Mouse (Mus musculus) MEL (cell line): ENCODE results near the gene Prss22. TPM values are rescaled to one million over a fixed set of nuclear protein-coding genes. Genes with fewer than 3 reads are reported as not detected.

Experiments used
- DNase-seq: peaks from one replicate; pipeline ENCODE4 v3.0.0; 2011; ENCODE audit warnings: low read depth, low spot score
- H3K27ac ChIP-seq: 2 replicates; pipeline ENCODE4 v1.5.1; 2012; ENCODE audit warnings: low read depth, mild to moderate bottlenecking, control low read depth, low read length, moderate library complexity; ENCODE audit not compliant: control insufficient read depth
- H3K27me3 ChIP-seq, 2 experiments: fragments of 150-350 bp in 1 of 2; sonication (generic) in 1 of 2; 2 replicates each; pipeline ENCODE4 v1.6.1; 2012; ENCODE audit warnings: low read length in 2 of 2, mild to moderate bottlenecking in 2 of 2, improper control_type of control experiment in 1 of 2, moderate library complexity in 1 of 2; ENCODE audit not compliant: insufficient read depth in 2 of 2, control insufficient read depth in 1 of 2
- H3K36me3 ChIP-seq, 2 experiments: 2 replicates each; pipeline ENCODE4 v1.6.1; 2012 to 2014; ENCODE audit warnings: low read length in 2 of 2, improper control_type of control experiment in 1 of 2, inconsistent platforms in 1 of 2, mild to moderate bottlenecking in 1 of 2; ENCODE audit not compliant: insufficient read depth in 2 of 2, control insufficient read depth in 1 of 2
- H3K4me1 ChIP-seq, 2 experiments: fragments of 150-350 bp in 1 of 2; sonication (generic) in 1 of 2; 2 replicates each; pipeline ENCODE4 v1.6.1; 2012; ENCODE audit warnings: low read length in 2 of 2, improper control_type of control experiment in 1 of 2, mild to moderate bottlenecking in 1 of 2; ENCODE audit not compliant: insufficient read depth in 2 of 2, control insufficient read depth in 1 of 2
- H3K4me3 ChIP-seq, 2 experiments: fragments of 150-350 bp in 1 of 2; sonication (generic) in 1 of 2; 2 replicates each; pipeline ENCODE4 v1.5.1; 2012; ENCODE audit warnings: low read depth in 2 of 2, low read length in 2 of 2, mild to moderate bottlenecking in 2 of 2, moderate library complexity in 2 of 2, control low read depth in 1 of 2, improper control_type of control experiment in 1 of 2; ENCODE audit not compliant: control insufficient read depth in 1 of 2, insufficient read depth in 1 of 2
- H3K79me2 ChIP-seq: 2 replicates; pipeline ENCODE4 v1.6.1; 2012; ENCODE audit warnings: mild to moderate bottlenecking, low read length, moderate library complexity; ENCODE audit not compliant: control insufficient read depth, poor library complexity, insufficient read depth
- H3K9ac ChIP-seq: 2 replicates; pipeline ENCODE4 v1.6.1; 2012; ENCODE audit warnings: low read depth, mild to moderate bottlenecking, control low read depth, low read length, moderate library complexity; ENCODE audit not compliant: control insufficient read depth, poor library complexity, severe bottlenecking
- H3K9me3 ChIP-seq: fragments of 150-350 bp; sonication (generic); replicated peaks from 2 replicates; pipeline ENCODE4 v1.6.1; 2012; ENCODE audit warnings: mild to moderate bottlenecking, low read length, improper control_type of control experiment, moderate library complexity; ENCODE audit not compliant: insufficient read depth
- CHD1 ChIP-seq: IDR thresholded peaks from 2 replicates; pipeline ENCODE4 v1.6.1; 2012; ENCODE audit warnings: low read depth, mild to moderate bottlenecking, inconsistent platforms, low read length, improper control_type of control experiment
- E2F4 ChIP-seq: IDR thresholded peaks from 2 replicates; pipeline ENCODE4 v1.6.1; 2011; ENCODE audit warnings: low read depth, low read length, improper control_type of control experiment, borderline replicate concordance
- ELF1 ChIP-seq: IDR thresholded peaks from 2 replicates; pipeline ENCODE4 v1.6.1; 2014; ENCODE audit warnings: low read depth, mild to moderate bottlenecking, inconsistent platforms, low read length, improper control_type of control experiment, moderate library complexity
- GATA1 ChIP-seq: IDR thresholded peaks from 2 replicates; pipeline ENCODE4 v1.6.1; 2011; ENCODE audit warnings: low read depth, low read length, improper control_type of control experiment
- HCFC1 ChIP-seq: IDR thresholded peaks from 2 replicates; pipeline ENCODE4 v1.6.1; 2012; ENCODE audit warnings: low read depth, mild to moderate bottlenecking, inconsistent platforms, low read length, improper control_type of control experiment, moderate library complexity
- KAT2A ChIP-seq: conservative IDR thresholded peaks from 2 replicates; pipeline ENCODE4 v1.6.1; 2012; ENCODE audit warnings: low read depth, low read length, improper control_type of control experiment, inconsistent platforms
- MAFK ChIP-seq: IDR thresholded peaks from 2 replicates; pipeline ENCODE4 v1.6.1; 2011; ENCODE audit warnings: low read depth, mild to moderate bottlenecking, low read length, improper control_type of control experiment, borderline replicate concordance
- MAZ ChIP-seq: IDR thresholded peaks from 2 replicates; pipeline ENCODE4 v1.6.1; 2012; ENCODE audit warnings: low read depth, mild to moderate bottlenecking, inconsistent platforms, low read length, improper control_type of control experiment
- MXI1 ChIP-seq: IDR thresholded peaks from 2 replicates; pipeline ENCODE4 v1.6.1; 2011; ENCODE audit warnings: mild to moderate bottlenecking, low read depth, low read length, improper control_type of control experiment
- POLR2AphosphoS2 ChIP-seq: IDR thresholded peaks from 2 replicates; pipeline ENCODE4 v1.6.1; 2011; ENCODE audit warnings: low read length, improper control_type of control experiment
- SIN3A ChIP-seq: IDR thresholded peaks from 2 replicates; pipeline ENCODE4 v1.6.1; 2012; ENCODE audit warnings: low read length, improper control_type of control experiment, inconsistent platforms
- TBP ChIP-seq: IDR thresholded peaks from 2 replicates; pipeline ENCODE4 v1.8.0; 2011; ENCODE audit warnings: low read depth, low read length, improper control_type of control experiment
- TCF12 ChIP-seq: IDR thresholded peaks from 2 replicates; pipeline ENCODE4 v1.6.1; 2014; ENCODE audit warnings: low read depth, mild to moderate bottlenecking, inconsistent platforms, low read length, improper control_type of control experiment, moderate library complexity
- UBTF ChIP-seq: IDR thresholded peaks from 2 replicates; pipeline ENCODE4 v1.6.1; 2012; ENCODE audit warnings: low read depth, mild to moderate bottlenecking, inconsistent platforms, low read length, improper control_type of control experiment, moderate library complexity, borderline replicate concordance; ENCODE audit not compliant: insufficient read depth
- USF1 ChIP-seq: IDR thresholded peaks from 2 replicates; pipeline ENCODE4 v1.6.1; 2014; ENCODE audit warnings: low read depth, mild to moderate bottlenecking, inconsistent platforms, low read length, improper control_type of control experiment, moderate library complexity
- USF2 ChIP-seq, 2 experiments: IDR thresholded peaks; 2 replicates each; pipeline ENCODE4 v1.6.1; 2011 to 2012; ENCODE audit warnings: improper control_type of control experiment in 2 of 2, low read length in 2 of 2, borderline replicate concordance in 1 of 2, inconsistent platforms in 1 of 2, low read depth in 1 of 2, mild to moderate bottlenecking in 1 of 2; ENCODE audit not compliant: insufficient read depth in 1 of 2
- ZMIZ1 ChIP-seq: IDR thresholded peaks from 2 replicates; pipeline ENCODE4 v1.6.1; 2012; ENCODE audit warnings: low read depth, mild to moderate bottlenecking, inconsistent platforms, low read length, improper control_type of control experiment, moderate library complexity
- polyA plus RNA-seq, 2 experiments: library from polyadenylated mRNA; stranded (reverse) in 1 of 2; unstranded in 1 of 2; fragments of >175 nt in 1 of 2; fragments of >200 nt in 1 of 2; gene quantifications; 2 replicates each; pipeline versions ENCODE4 v1.2.1 to v1.2.4; 2012; ENCODE audit warnings: low replicate concordance in 2 of 2, low read depth in 1 of 2; ENCODE audit not compliant: insufficient read length in 2 of 2, insufficient read depth in 1 of 2, missing spikeins in 1 of 2
- total RNA-seq: library from RNA; depleted of rRNA; stranded (reverse); fragments of 300-350 nt; gene quantifications from 2 replicates; pipeline ENCODE4 v1.2.3, GENCODE M21; 2012; rRNA removed

Prss22 gene
- total RNA-seq (not detected in 2 replicates), polyA plus RNA-seq (not detected)

GRCm38 (mm10) chr17:23997901-23998300 is at the start of gene Prss22:
Gene Prss22 (minus strand): TSS chr17:23998100.
- Histone ChIP-seq H3K27ac (no peak within 1 kb of the TSS), H3K27me3 (no peaks in the 10 kb centered on the region; a peak in 1 of 4 replicates), H3K4me3 (no peak within 1 kb of the TSS)

GRCm38 (mm10) chr17:24046026-24046425 is 48.1 kb upstream of the Prss22 start:
- H3K4me1 ChIP-seq: no peaks in the 10 kb centered on the region
- H3K27ac ChIP-seq: no peak overlapping the region
- DNase-seq: peak; percentile 32
- no peaks in the 10 kb centered on the region for H3K9me3 ChIP-seq
- no peaks in the 10 kb centered on the region for H3K27me3 ChIP-seq
- H3K79me2 ChIP-seq: no peaks in the 10 kb centered on the region
- TF ChIP-seq SIN3A: peak; percentile 46; the same call in 1 of the 2 replicates
- no peak for TF ChIP-seq POLR2AphosphoS2
- TF ChIP-seq MXI1: peak; percentile 56; the same call in 1 of the 2 replicates
- no peaks in the 10 kb centered on the region for H3K36me3 ChIP-seq
- no peak overlapping the region for H3K9ac ChIP-seq
- H3K4me3 ChIP-seq: no peak overlapping the region

More at GRCm38 (mm10) chr17:23997901-23998300, at the start of gene Prss22:
- DNase-seq: no peak
- H3K9ac ChIP-seq: no peak within 1 kb of the TSS
- H3K9me3 ChIP-seq: no peaks in the 10 kb centered on the region
- TF ChIP-seq ELF1 (no peak), HCFC1 (no peak), USF1 (no peak), SIN3A (no peak), TCF12 (no peak), KAT2A (no peak), CHD1 (no peak), MAZ (no peak)
- H3K79me2 ChIP-seq: no peaks in the 10 kb centered on the region
- peaks cover 0 to 10% of the 10 kb centered on the region in 2 experiments; a peak in 1 of 4 replicates for H3K4me1 ChIP-seq
- no peaks in the 10 kb centered on the region for H3K36me3 ChIP-seq

GRCm38 (mm10) chr17:24045608-24046007 is 47.7 kb upstream of the Prss22 start:
- H3K79me2 ChIP-seq: no peaks in the 10 kb centered on the region
- H3K27ac ChIP-seq: no peak overlapping the region
- H3K36me3 ChIP-seq: no peaks in the 10 kb centered on the region
- no peak overlapping the region for H3K4me3 ChIP-seq
- no peaks in the 10 kb centered on the region for H3K27me3 ChIP-seq
- no peak for DNase-seq
- H3K4me1 ChIP-seq: no peaks in the 10 kb centered on the region
- no peak for TF ChIP-seq MXI1
- TF ChIP-seq MAFK: no peak
- TF ChIP-seq USF2 (IDR thresholded peaks at IDR 0.05; ENCODE audit: borderline replicate concordance in 1 of 2, insufficient read depth in 1 of 2, low read depth in 1 of 2, low read length in 2 of 2): no peak
- TF ChIP-seq E2F4: no peak
- TF ChIP-seq HCFC1: no peak
- no peak for TF ChIP-seq SIN3A
- TF ChIP-seq UBTF: no peak
- TF ChIP-seq ZMIZ1: no peak
- no peak for TF ChIP-seq TBP
- TF ChIP-seq GATA1: no peak
- TF ChIP-seq, all 39 proteins: peak for 0
- no peaks in the 10 kb centered on the region for H3K9me3 ChIP-seq
- no peak overlapping the region for H3K9ac ChIP-seq
